Mouse (Mus musculus): ENCODE results near the gene Carmil1.

Gene Carmil1

DNA sequence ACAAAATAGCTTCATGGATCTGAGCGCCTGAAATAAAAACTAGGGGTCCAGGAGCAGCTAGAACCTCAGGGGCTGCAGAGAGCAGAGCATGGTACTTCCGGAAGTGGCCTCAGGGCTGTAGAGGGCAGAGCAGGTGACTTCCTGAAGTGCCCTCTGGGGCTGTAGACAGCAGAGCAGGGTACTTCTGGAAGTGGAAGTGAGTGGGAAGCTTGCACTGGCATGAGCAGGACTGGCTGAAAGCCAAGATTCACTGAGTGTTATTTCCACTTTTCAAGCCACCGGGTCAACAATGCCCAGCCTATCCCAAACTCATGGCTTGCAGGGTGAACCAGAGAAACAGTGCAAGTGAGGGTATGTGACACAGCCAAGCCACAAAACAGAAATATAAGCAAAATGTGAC lies 243.1 kb downstream of the Carmil1 start:
- DNase-seq (ENCODE audit: low spot score) = no peak

DNA sequence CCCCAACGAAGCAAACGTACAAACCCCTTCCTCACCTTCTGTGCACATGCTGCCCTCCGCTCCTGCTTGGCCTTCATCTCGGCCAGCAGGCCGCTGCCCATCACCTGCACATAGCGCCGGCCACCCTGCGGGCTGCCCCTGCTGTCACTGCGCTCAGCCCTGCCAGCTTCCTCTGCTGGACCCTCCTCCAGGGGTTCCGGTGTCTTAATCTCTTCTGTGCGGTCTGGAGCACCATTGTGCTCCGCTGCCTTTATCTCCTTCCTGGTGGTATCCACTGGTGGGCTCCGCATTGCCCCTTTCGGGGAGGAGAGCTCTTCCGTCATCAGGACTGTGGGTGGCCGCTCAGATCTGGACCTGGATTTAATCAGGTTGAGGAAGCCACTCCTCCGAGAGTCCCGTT lies 244.4 kb downstream of the Carmil1 start:
- no peak for DNase-seq (ENCODE audit: low spot score)

DNA sequence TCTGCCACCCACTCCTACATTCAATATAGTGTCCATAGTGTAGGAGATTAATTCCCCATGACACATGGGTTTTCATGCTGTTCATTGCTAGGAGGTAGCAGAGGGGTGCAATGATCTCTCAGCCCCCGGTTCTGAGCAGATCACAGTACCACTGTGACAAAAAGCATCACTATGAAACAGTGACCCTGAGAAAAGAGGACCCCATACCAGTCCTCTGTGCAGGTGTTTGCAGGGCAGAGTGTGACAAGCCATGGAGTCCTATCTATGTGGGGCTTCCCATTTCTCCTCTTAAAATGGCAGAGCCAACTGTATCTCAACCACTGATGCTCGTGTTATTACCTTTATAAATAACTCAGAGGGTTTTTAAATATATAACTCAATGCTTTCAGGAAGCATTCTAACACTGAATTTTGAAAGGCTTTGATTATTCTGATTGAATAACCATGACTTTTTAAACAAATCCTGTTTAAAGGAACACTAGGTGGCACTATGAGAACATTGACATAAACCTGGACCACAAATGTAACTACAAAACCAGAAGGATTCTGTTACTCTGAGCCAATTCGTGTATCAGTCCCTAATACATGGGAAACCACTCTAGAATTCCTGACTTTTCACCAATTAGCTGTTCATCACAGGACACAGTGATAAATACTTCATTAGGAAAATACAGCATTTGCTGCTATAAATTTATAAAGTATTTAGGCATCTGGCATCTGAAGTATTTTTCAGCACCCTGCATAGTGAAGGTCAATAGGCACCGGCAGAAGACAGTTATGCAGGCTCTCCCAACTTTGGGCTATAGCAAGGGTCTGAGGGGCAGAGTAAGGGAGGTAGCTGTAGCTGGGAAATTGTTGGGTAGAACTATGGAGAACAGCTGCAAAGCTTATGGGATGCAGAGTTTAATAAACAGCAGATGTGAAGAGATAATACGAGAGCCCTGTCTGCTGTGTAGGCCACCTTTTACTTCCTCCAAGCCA lies 253.1 kb downstream of the Carmil1 start:
- no peak for DNase-seq (ENCODE audit: low spot score)

DNA sequence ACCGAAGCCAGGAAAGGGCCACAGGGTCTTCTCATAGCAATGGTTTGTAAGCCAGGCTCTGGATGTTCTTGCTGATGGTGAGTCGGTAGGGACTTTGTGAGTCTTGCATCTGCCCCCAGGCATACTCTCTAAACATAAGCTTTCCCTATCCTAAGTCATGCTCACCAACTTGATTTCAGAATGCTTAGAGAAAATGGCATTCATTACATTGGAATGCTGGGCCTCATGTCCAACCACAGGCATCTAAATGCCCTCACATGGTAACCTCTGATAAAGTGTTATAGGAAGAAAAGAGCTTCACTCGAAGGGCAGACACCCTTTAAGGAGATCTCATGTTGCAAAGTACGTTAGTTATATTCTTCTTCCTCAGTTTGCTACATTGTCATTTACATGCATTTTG lies 262.1 kb downstream of the Carmil1 start:
- no peak for DNase-seq (ENCODE audit: low spot score)

DNA sequence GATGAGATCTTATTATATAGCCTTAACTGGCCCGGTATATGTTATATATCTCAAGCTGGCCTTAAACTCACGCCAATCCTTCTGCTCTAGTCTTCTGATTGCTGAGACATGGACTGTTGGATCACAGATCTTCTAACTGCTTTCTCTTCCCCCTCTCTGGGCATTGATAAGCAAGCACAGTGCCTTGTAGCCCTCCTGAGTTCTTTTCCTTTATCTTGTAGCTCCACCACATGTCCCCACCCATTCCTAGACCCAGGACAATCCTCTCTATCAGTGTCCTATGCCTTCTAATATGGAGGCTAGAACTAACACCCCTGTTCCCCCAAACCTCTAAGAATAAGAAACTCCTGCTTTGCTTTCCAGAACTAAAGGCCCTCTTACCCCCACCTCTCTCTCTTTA lies 275.1 kb downstream of the Carmil1 start:
- no peak for DNase-seq (ENCODE audit: low spot score)

DNA sequence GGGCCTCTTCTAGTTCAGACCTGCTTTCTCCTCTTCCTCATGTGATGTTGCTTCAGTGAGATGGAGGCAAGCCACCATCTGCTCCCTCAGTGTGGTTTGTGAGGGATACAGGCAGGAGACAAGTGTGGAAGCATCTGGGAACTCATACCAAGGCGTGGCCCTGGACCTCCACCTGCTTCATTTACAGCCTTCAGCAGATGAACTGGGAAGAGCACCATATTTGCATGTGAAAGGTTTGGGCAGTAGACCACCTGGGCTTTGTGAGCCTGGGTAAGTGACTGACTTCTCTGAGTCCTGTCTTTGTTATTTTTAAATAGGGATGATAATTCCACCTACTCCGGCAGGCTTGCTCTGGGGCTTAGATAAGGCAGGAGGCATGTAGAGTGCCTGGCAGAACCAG lies 278.8 kb downstream of the Carmil1 start:
- DNase-seq (ENCODE audit: low spot score) = no peak

DNA sequence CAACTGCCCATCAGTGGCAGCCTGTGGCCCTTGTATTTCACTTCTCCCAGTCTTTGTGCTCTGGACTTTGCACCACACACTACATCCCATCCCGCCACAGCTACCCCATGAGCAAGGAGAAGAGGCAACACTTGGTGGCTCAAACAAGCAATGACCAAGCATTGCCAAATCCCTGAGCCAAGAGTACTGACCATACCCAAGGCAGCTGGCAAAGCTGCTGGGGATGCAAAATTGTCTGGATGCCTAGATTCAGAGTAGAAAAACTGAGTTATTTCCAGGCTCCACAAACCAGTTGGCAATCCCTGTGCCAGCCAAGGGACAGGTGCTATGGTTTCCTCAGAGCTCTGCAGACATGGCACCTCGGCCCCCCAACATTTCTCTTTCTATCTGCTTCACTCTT lies 279.5 kb downstream of the Carmil1 start:
- no peak for DNase-seq (ENCODE audit: low spot score)

DNA sequence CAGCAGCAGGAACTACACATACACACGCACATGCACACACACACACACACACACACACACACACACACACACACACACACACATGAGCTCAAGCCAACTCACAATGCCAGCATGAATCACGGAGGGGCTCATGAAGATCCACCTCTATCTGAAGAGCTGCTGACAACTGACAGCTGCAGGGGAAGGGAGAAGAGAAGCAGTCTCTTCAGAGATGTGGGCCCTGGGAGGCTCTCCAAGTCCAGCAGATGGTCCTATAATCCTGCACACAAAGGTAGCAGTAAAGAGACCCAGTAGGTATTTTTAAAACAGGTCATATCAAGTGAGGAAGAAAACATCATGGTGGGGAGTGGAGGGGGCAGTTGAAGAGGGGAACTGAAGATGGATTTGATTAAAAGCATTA lies 281.8 kb downstream of the Carmil1 start:
- DNase-seq (ENCODE audit: low spot score) = no peak

DNA sequence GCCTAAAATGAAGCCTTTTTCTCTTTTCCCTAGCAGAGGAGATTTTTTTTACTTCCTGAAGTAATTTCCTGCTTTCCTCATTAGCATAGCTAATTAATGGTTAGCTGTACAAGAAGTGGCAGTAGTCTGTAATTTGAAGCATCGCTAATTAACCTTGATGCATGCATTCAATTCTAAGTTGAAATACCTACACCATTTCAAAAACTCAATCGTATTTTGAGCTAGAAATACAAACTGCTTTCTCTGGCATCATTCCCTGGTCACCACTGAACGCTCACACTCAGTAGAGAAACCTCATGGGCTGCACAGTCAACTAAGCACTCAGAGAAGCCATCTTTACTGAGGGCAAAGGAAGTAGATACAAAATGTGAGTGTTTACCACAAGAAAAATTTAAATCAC lies 285.8 kb downstream of the Carmil1 start:
- no peak for DNase-seq (ENCODE audit: low spot score)

DNA sequence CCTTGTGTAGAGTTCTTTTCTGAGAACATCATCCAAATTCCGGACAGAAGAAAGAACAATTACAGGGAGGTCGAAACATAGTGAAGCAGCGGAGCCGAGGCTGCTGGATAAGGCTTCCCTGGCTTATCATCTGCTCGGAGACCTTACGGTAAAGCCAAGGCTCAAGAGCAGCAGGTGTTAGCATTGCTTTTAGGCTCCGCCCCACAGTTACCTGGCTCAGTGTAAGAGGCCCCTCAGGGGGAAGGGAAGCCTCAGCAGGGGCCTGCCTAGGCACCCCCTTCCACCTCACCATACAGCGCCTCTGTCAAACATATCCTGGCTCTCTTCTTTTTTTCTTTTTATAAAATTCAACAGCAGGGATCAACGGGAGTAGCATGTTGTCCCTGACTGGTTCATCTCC lies 286.6 kb downstream of the Carmil1 start:
- DNase-seq (ENCODE audit: low spot score) = no peak

DNA sequence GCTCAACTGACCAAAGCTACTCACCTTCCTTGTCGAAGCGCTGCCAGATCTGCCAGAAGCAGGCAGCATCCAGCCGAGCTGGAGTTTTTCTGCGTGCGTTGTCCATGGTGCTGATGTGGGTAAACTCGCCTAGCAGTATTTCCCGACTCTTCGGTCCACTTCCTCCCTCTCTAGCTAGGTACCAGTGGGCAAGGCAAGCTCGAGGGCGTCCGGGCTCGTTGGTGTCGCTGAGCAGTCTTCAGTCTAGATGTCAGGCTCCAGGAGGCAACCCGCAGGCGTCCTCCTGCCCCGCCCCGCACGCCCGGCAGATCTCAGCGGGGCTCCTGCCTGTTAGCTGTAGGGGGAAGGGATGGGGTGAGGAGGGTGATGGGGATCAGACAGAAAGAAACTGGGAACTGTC lies 289.7 kb downstream of the Carmil1 start, which contains the start of gene Scgn:
TSS of gene Scgn (minus strand) at position 287 of the 400 bp plus-strand sequence.
- peak; percentile 46 for DNase-seq (ENCODE audit: low spot score)

DNA sequence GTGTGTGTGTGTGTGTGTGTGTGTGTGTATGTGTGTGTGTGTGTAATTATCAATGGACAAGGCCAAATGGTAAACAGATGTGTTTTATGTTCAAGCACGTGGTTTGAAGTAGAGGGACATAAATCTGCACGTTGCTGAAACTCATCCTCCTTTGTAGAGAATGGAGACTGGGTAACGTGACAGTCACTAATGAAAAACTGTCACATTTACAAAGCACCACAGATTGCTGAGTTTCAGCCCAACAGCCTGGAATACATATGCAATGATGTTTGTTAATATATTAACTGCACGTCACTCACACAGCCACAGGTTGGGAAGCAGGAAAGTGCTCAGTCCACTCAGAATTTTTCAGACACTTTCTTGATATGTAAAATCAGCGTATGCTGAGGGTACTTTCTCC lies 290.1 kb downstream of the Carmil1 start:
- DNase-seq (ENCODE audit: low spot score) = no peak

DNA sequence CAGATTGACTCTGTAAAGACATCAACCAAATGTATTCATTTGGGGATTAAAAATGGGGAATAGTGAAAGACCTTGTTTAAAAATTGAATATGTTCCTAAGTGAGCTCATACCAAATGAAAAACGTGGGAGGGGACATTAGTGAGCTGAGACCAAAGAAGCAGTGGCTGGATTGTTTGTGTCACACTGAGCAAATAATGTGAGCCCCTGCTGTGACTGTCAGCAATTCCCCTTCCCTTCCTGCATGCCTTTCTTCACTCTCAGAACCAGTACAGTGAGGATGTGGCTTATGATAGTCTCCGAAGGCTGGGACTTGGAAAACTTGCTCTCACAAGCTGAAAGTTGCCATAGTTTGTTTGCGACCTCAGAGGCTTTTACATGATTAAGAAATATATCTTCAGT lies 295.5 kb downstream of the Carmil1 start:
- no peak for DNase-seq (ENCODE audit: low spot score)

DNA sequence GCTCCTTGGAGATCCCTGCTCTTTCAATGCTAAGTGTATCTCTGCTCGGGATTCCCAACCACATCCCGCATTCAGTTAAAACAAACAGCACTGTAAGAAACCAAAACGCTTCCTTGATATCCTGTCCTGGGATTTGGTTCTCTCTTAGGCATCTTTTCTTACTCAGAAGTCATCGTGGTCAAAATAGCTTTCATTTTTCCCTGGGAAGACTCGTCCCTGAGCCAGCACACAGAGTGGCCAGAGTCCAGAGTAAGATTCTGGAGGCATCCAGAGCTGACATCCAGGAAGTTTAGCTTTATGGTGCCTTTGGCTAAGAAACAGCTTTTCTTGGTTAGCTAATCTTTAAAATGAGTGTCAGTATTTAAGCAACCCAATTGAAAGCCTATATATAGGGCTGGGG lies 308.3 kb downstream of the Carmil1 start:
- DNase-seq (ENCODE audit: low spot score) = no peak

DNA sequence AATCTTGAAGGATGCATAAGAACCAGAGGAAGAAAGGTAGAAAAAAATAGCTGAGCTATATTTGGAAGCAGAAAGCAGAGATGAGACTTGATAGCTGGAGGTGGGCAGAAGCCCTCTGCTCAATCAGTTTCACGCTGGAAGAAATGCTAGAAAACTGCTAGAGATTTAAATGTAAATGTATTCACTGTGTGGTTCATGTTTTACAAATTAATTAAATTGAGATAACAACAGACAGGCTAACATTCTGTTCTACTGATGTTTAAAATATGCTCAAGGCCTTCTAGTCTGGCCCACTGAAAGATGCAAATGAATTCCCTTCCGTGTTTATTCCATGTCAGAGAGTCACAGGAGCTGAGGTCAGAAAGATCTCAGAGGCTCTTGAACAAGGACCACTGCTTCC lies 308.7 kb downstream of the Carmil1 start:
- DNase-seq (ENCODE audit: low spot score) = no peak

DNA sequence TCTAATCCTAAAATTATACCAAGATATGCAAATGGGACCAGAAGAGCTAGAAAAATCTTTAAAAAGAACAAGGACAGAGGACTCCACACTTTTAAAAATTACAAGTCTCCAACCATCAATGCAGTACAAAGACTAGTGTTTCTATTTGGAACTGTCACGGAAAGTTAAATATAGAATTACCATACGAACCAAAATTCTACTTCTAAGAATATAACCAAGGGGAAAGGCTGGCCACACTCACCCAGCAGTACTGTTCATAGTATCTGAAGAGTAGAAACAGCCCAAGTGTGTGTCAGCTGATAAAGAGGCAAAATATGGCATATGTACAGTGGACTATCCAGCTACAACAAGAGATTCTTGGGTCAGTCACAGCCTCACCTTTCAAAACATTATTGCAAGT lies 315.7 kb downstream of the Carmil1 start:
- DNase-seq (ENCODE audit: low spot score) = no peak

Data from urinary bladder, postnatal 25 days (tissue).